Mouse (Mus musculus): ENCODE results near the gene Taar6. TPM values are rescaled to one million over a fixed set of nuclear protein-coding genes. Genes with fewer than 3 reads are reported as not detected.

Gene Taar6
- polyA plus RNA-seq, 1 experiment = not detected

DNA sequence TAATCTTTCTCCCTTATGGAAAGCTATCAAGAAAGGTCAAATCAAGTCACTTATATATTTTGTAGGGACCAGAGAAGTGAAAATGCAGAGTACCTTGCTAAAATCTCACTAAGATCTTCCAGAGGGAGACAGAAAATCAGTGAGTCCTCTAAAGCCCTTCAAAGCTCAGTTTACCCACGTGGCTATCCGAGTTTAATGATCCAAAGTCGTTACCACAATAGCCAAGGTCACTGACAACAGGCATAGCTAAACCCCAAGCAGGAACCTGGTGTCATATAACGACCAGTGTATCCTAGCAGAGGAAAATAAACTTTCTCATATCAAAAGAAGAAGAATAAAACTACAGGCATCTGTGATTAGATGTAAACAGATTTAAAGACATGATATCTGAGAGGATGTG, 47.8 kb downstream of the Taar6 start:
- DNase-seq (ENCODE audit: low spot score) = no peak

Other genes with a start within 250 kb of the Taar6 start
- 4,107 and 4,241 TPM in 2 replicates for gene Rps12, start 198.4 kb downstream of the Taar6 start, polyA plus RNA-seq (2012; rRNA removed)
- 25.8 and 35.6 TPM in 2 replicates for gene Slc18b1, start 188.7 kb downstream of the Taar6 start, polyA plus RNA-seq (2012; rRNA removed)
- 0.44 and 0.94 TPM in 2 replicates for gene Vnn3, start 134.2 kb downstream of the Taar6 start, polyA plus RNA-seq (2012; rRNA removed)
- gene Vnn1, start 91.0 kb downstream of the Taar6 start, polyA plus RNA-seq (2012; rRNA removed) = 1.7 and 2.0 TPM in 2 replicates
- not detected in 2 replicates for gene Taar1, start 65.3 kb downstream of the Taar6 start, polyA plus RNA-seq (2012; rRNA removed)
- gene Taar2, start 47.1 kb downstream of the Taar6 start, polyA plus RNA-seq (2012; rRNA removed) = not detected in 2 replicates
- not detected in 2 replicates for gene Taar3, start 36.1 kb downstream of the Taar6 start, polyA plus RNA-seq (2012; rRNA removed)
- gene Taar4, start 25.2 kb downstream of the Taar6 start, polyA plus RNA-seq (2012; rRNA removed) = not detected in 2 replicates
- not detected in 2 replicates for gene Taar5, start 14.9 kb downstream of the Taar6 start, polyA plus RNA-seq (2012; rRNA removed)
- not detected in 2 replicates for gene Taar7a, start 7.8 kb upstream of the Taar6 start, polyA plus RNA-seq (2012; rRNA removed)
- not detected in 2 replicates for gene Taar7b, start 14.3 kb upstream of the Taar6 start, polyA plus RNA-seq (2012; rRNA removed)
- not detected in 2 replicates for gene Taar7d, start 41.6 kb upstream of the Taar6 start, polyA plus RNA-seq (2012; rRNA removed)
- gene Taar7e, start 52.0 kb upstream of the Taar6 start, polyA plus RNA-seq (2012; rRNA removed) = not detected in 2 replicates
- gene Taar7f, start 63.9 kb upstream of the Taar6 start, polyA plus RNA-seq (2012; rRNA removed) = not detected in 2 replicates
- not detected in 2 replicates for gene Taar8a, start 90.9 kb upstream of the Taar6 start, polyA plus RNA-seq (2012; rRNA removed)
- not detected in 2 replicates for gene Taar8b, start 106.6 kb upstream of the Taar6 start, polyA plus RNA-seq (2012; rRNA removed)
- gene Taar8c, start 116.3 kb upstream of the Taar6 start, polyA plus RNA-seq (2012; rRNA removed) = not detected in 2 replicates
- not detected in 2 replicates for gene Taar9, start 123.9 kb upstream of the Taar6 start, polyA plus RNA-seq (2012; rRNA removed)
- 95.0 and 124 TPM in 2 replicates for gene Stx7, start 163.7 kb upstream of the Taar6 start, polyA plus RNA-seq (2012; rRNA removed)
- gene Moxd1, start 237.9 kb upstream of the Taar6 start, polyA plus RNA-seq (2012; rRNA removed) = 12.8 and 14.9 TPM in 2 replicates

Measured in urinary bladder, adult 2 months (tissue).